Mouse (Mus musculus): ENCODE data around the gene Trmt61a.

Gene Trmt61a

GRCm38 (mm10) chr12:111672581-111672980 lies 5.3 kb upstream of the Trmt61a start:
- DNase-seq: peak in 1 of 2 experiments; percentile 16

- no peak for DNase-seq
Measured at GRCm38 (mm10) chr12:111674850-111675486, 2.9 kb upstream of the Trmt61a start.

GRCm38 (mm10) chr12:111675797-111676580 lies 1.9 kb upstream of the Trmt61a start:
- DNase-seq: no peak

GRCm38 (mm10) chr12:111677421-111677820 lies 484 bp upstream of the Trmt61a start:
- no peak for DNase-seq

- DNase-seq: no peak
Measured at GRCm38 (mm10) chr12:111678670-111678933, 697 bp downstream of the Trmt61a start.

- no peak for DNase-seq
Measured at GRCm38 (mm10) chr12:111678997-111679396, 1.1 kb downstream of the Trmt61a start.

GRCm38 (mm10) chr12:111680661-111681060 lies 2.8 kb downstream of the Trmt61a start:
- DNase-seq: no peak

- DNase-seq: no peak
Measured at GRCm38 (mm10) chr12:111681305-111681704, 3.4 kb downstream of the Trmt61a start.

- no peak for DNase-seq
Measured at GRCm38 (mm10) chr12:111682003-111682402, 4.1 kb downstream of the Trmt61a start.

GRCm38 (mm10) chr12:111682806-111683205 lies 4.9 kb downstream of the Trmt61a start:
- no peak for DNase-seq

GRCm38 (mm10) chr12:111686390-111686789 lies 8.5 kb downstream of the Trmt61a start:
- no peak for DNase-seq

GRCm38 (mm10) chr12:111687350-111688068 lies 9.6 kb downstream of the Trmt61a start:
- no peak for DNase-seq

GRCm38 (mm10) chr12:111688069-111688428 lies 10.1 kb downstream of the Trmt61a start:
- DNase-seq: no peak

- no peak for DNase-seq
Measured at GRCm38 (mm10) chr12:111689426-111689825, 11.5 kb downstream of the Trmt61a start.

- no peak for DNase-seq
Measured at GRCm38 (mm10) chr12:111691346-111691872, 13.5 kb downstream of the Trmt61a start.

- DNase-seq: no peak
Measured at GRCm38 (mm10) chr12:111692899-111693298, 15.0 kb downstream of the Trmt61a start.

GRCm38 (mm10) chr12:111693341-111694270 lies 15.7 kb downstream of the Trmt61a start:
- DNase-seq: no peak

GRCm38 (mm10) chr12:111694271-111694781 lies 16.4 kb downstream of the Trmt61a start:
- DNase-seq: no peak

- DNase-seq: no peak
Measured at GRCm38 (mm10) chr12:111694880-111695804, 17.2 kb downstream of the Trmt61a start.

- peak; percentile 62 to 65 for DNase-seq
Measured at GRCm38 (mm10) chr12:111696239-111696638, 18.3 kb downstream of the Trmt61a start.

GRCm38 (mm10) chr12:111697708-111698107 lies 19.8 kb downstream of the Trmt61a start:
- DNase-seq: no peak

Data from B cell, adult 2 months (primary cell).